Mouse (Mus musculus) embryonic facial prominence, embryonic 15.5 days (tissue): ENCODE results near the gene Ints14. TPM values are rescaled to one million over a fixed set of nuclear protein-coding genes. Genes with fewer than 3 reads are reported as not detected.
A peak's percentile ranks its signal among the peaks of the same experiment; 100 is the strongest.

Experiments used
- ATAC-seq: fragments of 200-750 bp; cut with Nextera tagmentation; 2 replicates; pipeline ENCODE4 v1.8.0; 2017; ENCODE audit warnings: low read depth, moderate TSS enrichment; ENCODE audit not compliant: insufficient number of reproducible peaks, low FRiP score, low TSS enrichment
- H3K27ac ChIP-seq: fragments of 300-500 bp; sonication (generic); replicated peaks from 2 replicates; pipeline ENCODE4 v1.5.1; 2015; ENCODE audit warnings: mild to moderate bottlenecking, inconsistent platforms
- H3K27me3 ChIP-seq: fragments of 300-500 bp; sonication (generic); 2 replicates; pipeline ENCODE4 v1.6.1; 2015; ENCODE audit warnings: inconsistent platforms
- H3K36me3 ChIP-seq: fragments of 300-500 bp; sonication (generic); 2 replicates; pipeline ENCODE4 v1.6.1; 2015; ENCODE audit warnings: mild to moderate bottlenecking, inconsistent platforms
- H3K4me1 ChIP-seq: fragments of 300-500 bp; sonication (generic); 2 replicates; pipeline ENCODE4 v1.6.1; 2015; ENCODE audit warnings: inconsistent platforms
- H3K4me2 ChIP-seq: fragments of 300-500 bp; sonication (generic); replicated peaks from 2 replicates; pipeline ENCODE4 v1.6.1; 2015; ENCODE audit warnings: mild to moderate bottlenecking, inconsistent platforms
- H3K4me3 ChIP-seq: fragments of 300-500 bp; sonication (generic); replicated peaks from 2 replicates; pipeline ENCODE4 v1.5.1; 2015; ENCODE audit warnings: mild to moderate bottlenecking, inconsistent platforms
- H3K9ac ChIP-seq: fragments of 300-500 bp; sonication (generic); 2 replicates; pipeline ENCODE4 v1.6.1; 2015; ENCODE audit warnings: inconsistent platforms
- H3K9me3 ChIP-seq: fragments of 300-500 bp; sonication (generic); replicated peaks from 2 replicates; pipeline ENCODE4 v1.6.1; 2016; ENCODE audit warnings: inconsistent platforms
- WGBS: fragments of 180-500 bp; shearing (Covaris S2); methylation state at CpG from one replicate; pipeline ENCODE4 v1.1.7; 2015; 5-methylcytosine and 5-hydroxymethylcytosine counted together
- polyA plus RNA-seq: library from polyadenylated mRNA; unstranded; fragments of >200 nt; fragmentation: Nextera tagmentation; extraction: Ambion mirVana; gene quantifications from 2 replicates; pipeline ENCODE4 v1.2.1, GENCODE M21; 2015

Gene Ints14
- polyA plus RNA-seq = 44.5 and 45.2 TPM in 2 replicates

- H3K27ac ChIP-seq = peak within 1 kb of the TSS; percentile 90
- 4% methylated on average over 29 of the region's 29 CpGs for WGBS
- H3K9me3 ChIP-seq = no peaks in the 10 kb centered on the region
- peak within 1 kb of the TSS; percentile 94 for H3K9ac ChIP-seq
- peak within 1 kb of the TSS; percentile 57 for H3K4me2 ChIP-seq
- peak; percentile 97 for ATAC-seq
- peak within 1 kb of the TSS; percentile 78 for H3K4me3 ChIP-seq
- H3K4me1 ChIP-seq = peaks cover 17% of the 10 kb centered on the region
- no peaks in the 10 kb centered on the region for H3K27me3 ChIP-seq
- peaks cover 13% of the 10 kb centered on the region for H3K36me3 ChIP-seq
Measured at GRCm38 (mm10) chr9:64960117-64960977, at the start of gene Ints14. Gene Ints14 (plus strand): TSS chr9:64960905.

GRCm38 (mm10) chr9:64913406-64913805 lies 47.3 kb upstream of the Ints14 start:
- Histone ChIP-seq H3K4me3 (no peak overlapping the region), H3K27me3 (no peaks in the 10 kb centered on the region), H3K9me3 (no peaks in the 10 kb centered on the region), H3K9ac (no peak overlapping the region), H3K36me3 (peaks cover 20% of the 10 kb centered on the region), H3K27ac (no peak overlapping the region), H3K4me2 (no peak overlapping the region), H3K4me1 (no peaks in the 10 kb centered on the region)
- 81% methylated on average over 4 of the region's 4 CpGs for WGBS
- no peak for ATAC-seq

GRCm38 (mm10) chr9:64913973-64914372 lies 46.7 kb upstream of the Ints14 start:
- Histone ChIP-seq H3K9ac (no peak overlapping the region), H3K4me1 (no peaks in the 10 kb centered on the region), H3K4me3 (no peak overlapping the region), H3K9me3 (no peaks in the 10 kb centered on the region), H3K4me2 (no peak overlapping the region), H3K36me3 (peaks cover 20% of the 10 kb centered on the region), H3K27me3 (no peaks in the 10 kb centered on the region), H3K27ac (no peak overlapping the region)
- ATAC-seq = no peak
- WGBS = 84% methylated on average over 2 of the region's 2 CpGs

- H3K4me1 ChIP-seq = no peaks in the 10 kb centered on the region
- H3K27ac ChIP-seq = peak overlapping the region; percentile 34; the same call in 1 of the 2 replicates
- peaks cover 20% of the 10 kb centered on the region for H3K36me3 ChIP-seq
- H3K4me3 ChIP-seq = no peak overlapping the region
- H3K9me3 ChIP-seq = no peaks in the 10 kb centered on the region
- no peaks in the 10 kb centered on the region for H3K27me3 ChIP-seq
- ATAC-seq = no peak
- no peak overlapping the region for H3K9ac ChIP-seq
- no peak overlapping the region for H3K4me2 ChIP-seq
- 53% methylated on average over 4 of the region's 4 CpGs for WGBS
Measured at GRCm38 (mm10) chr9:64914629-64915028, 46.1 kb upstream of the Ints14 start.

GRCm38 (mm10) chr9:64918560-64918959 lies 42.1 kb upstream of the Ints14 start:
- Histone ChIP-seq H3K27ac (no peak overlapping the region), H3K9me3 (no peaks in the 10 kb centered on the region), H3K27me3 (no peaks in the 10 kb centered on the region), H3K36me3 (peaks cover 6% of the 10 kb centered on the region; the same call in 1 of the 2 replicates), H3K9ac (no peak overlapping the region), H3K4me1 (no peaks in the 10 kb centered on the region), H3K4me3 (peak overlapping the region; percentile 40), H3K4me2 (peak overlapping the region; percentile 42)
- no peak for ATAC-seq
- 30% methylated on average over 16 of the region's 16 CpGs for WGBS

- 0 out of 2 replicates have a peak, but pooled peaks cover 5% of the 10 kb centered on the region for H3K36me3 ChIP-seq
- H3K4me1 ChIP-seq = peaks cover 13% of the 10 kb centered on the region
- H3K27ac ChIP-seq = no peak overlapping the region
- no peak overlapping the region for H3K4me3 ChIP-seq
- H3K27me3 ChIP-seq = no peaks in the 10 kb centered on the region
- H3K4me2 ChIP-seq = no peak overlapping the region
- no peaks in the 10 kb centered on the region for H3K9me3 ChIP-seq
- no peak overlapping the region for H3K9ac ChIP-seq
- WGBS = 74% methylated on average over 5 of the region's 5 CpGs
- ATAC-seq = no peak
Measured at GRCm38 (mm10) chr9:64925771-64926170, 34.9 kb upstream of the Ints14 start.

GRCm38 (mm10) chr9:64926201-64926991 lies 34.3 kb upstream of the Ints14 start:
- H3K27ac ChIP-seq = peak overlapping the region; percentile 66; the same call in 1 of the 2 replicates
- H3K36me3 ChIP-seq = no peaks in the 10 kb centered on the region
- no peak overlapping the region for H3K4me2 ChIP-seq
- no peaks in the 10 kb centered on the region for H3K9me3 ChIP-seq
- no peak overlapping the region for H3K4me3 ChIP-seq
- H3K27me3 ChIP-seq = no peaks in the 10 kb centered on the region
- no peak overlapping the region for H3K9ac ChIP-seq
- peak; percentile 56; the same call in 1 of the 2 replicates for ATAC-seq
- H3K4me1 ChIP-seq = peaks cover 13% of the 10 kb centered on the region
- 44% methylated on average over 8 of the region's 8 CpGs for WGBS

GRCm38 (mm10) chr9:64930256-64930655 lies 30.4 kb upstream of the Ints14 start:
- 66% methylated on average over 4 of the region's 4 CpGs for WGBS
- Histone ChIP-seq H3K36me3 (no peaks in the 10 kb centered on the region), H3K4me3 (no peak overlapping the region)

GRCm38 (mm10) chr9:64931751-64932610 lies 28.7 kb upstream of the Ints14 start:
- Histone ChIP-seq H3K4me3 (no peak overlapping the region), H3K27ac (no peak overlapping the region), H3K4me1 (peaks cover 12% of the 10 kb centered on the region; the same call in 1 of the 2 replicates), H3K4me2 (no peak overlapping the region), H3K36me3 (no peaks in the 10 kb centered on the region), H3K9me3 (no peaks in the 10 kb centered on the region), H3K9ac (no peak overlapping the region), H3K27me3 (no peaks in the 10 kb centered on the region)
- WGBS = 67% methylated on average over 7 of the region's 7 CpGs
- no peak for ATAC-seq

More at GRCm38 (mm10) chr9:64930256-64930655, 30.4 kb upstream of the Ints14 start:
- H3K4me1 ChIP-seq = peaks cover 21% of the 10 kb centered on the region
- no peaks in the 10 kb centered on the region for H3K9me3 ChIP-seq
- no peak overlapping the region for H3K4me2 ChIP-seq
- H3K27ac ChIP-seq = no peak overlapping the region
- H3K9ac ChIP-seq = no peak overlapping the region
- no peak for ATAC-seq
- H3K27me3 ChIP-seq = no peaks in the 10 kb centered on the region

- Histone ChIP-seq H3K27ac (no peak overlapping the region), H3K4me2 (no peak overlapping the region)
- ATAC-seq = no peak
Measured at GRCm38 (mm10) chr9:64934015-64934754, 26.5 kb upstream of the Ints14 start.

More at GRCm38 (mm10) chr9:64934015-64934754, 26.5 kb upstream of the Ints14 start:
- H3K27me3 ChIP-seq = no peaks in the 10 kb centered on the region
- H3K9ac ChIP-seq = no peak overlapping the region
- no peaks in the 10 kb centered on the region for H3K36me3 ChIP-seq
- WGBS = 54% methylated on average over 15 of the region's 15 CpGs
- H3K4me1 ChIP-seq = 0 out of 2 replicates have a peak, but pooled peaks cover 8% of the 10 kb centered on the region
- no peak overlapping the region for H3K4me3 ChIP-seq
- no peaks in the 10 kb centered on the region for H3K9me3 ChIP-seq
